Mouse (Mus musculus) lung, postnatal 25 days (tissue): ENCODE measurements around the gene Stx8.

Experiments
- DNase-seq: peaks from one replicate; pipeline ENCODE4 v3.0.0; 2022; ENCODE audit warnings: low spot score

Stx8 gene

GRCm38 (mm10) chr11:68145586-68146455 lies 179.8 kb downstream of the Stx8 start:
- DNase-seq: no peak

- no peak for DNase-seq
These were observed 180.5 kb downstream of the Stx8 start for GRCm38 (mm10) chr11:68146456-68146851.

- DNase-seq: no peak
These were observed 184.9 kb downstream of the Stx8 start for GRCm38 (mm10) chr11:68150938-68151337.

- no peak for DNase-seq
These were observed 189.8 kb downstream of the Stx8 start for GRCm38 (mm10) chr11:68155821-68156220.

GRCm38 (mm10) chr11:68158166-68158565 lies 192.2 kb downstream of the Stx8 start:
- DNase-seq: no peak

GRCm38 (mm10) chr11:68159867-68160266 lies 193.9 kb downstream of the Stx8 start:
- no peak for DNase-seq

- no peak for DNase-seq
These were observed 198.4 kb downstream of the Stx8 start for GRCm38 (mm10) chr11:68164408-68164807.

GRCm38 (mm10) chr11:68168427-68168826 lies 202.4 kb downstream of the Stx8 start:
- DNase-seq: peak; percentile 32

GRCm38 (mm10) chr11:68171973-68172647 lies 206.1 kb downstream of the Stx8 start:
- DNase-seq: no peak

GRCm38 (mm10) chr11:68172648-68173045 lies 206.7 kb downstream of the Stx8 start:
- DNase-seq: no peak

GRCm38 (mm10) chr11:68176550-68176949 lies 210.6 kb downstream of the Stx8 start:
- no peak for DNase-seq

GRCm38 (mm10) chr11:68177415-68177814 lies 211.4 kb downstream of the Stx8 start:
- DNase-seq: no peak

- no peak for DNase-seq
These were observed 219.7 kb downstream of the Stx8 start for GRCm38 (mm10) chr11:68185647-68186046.

GRCm38 (mm10) chr11:68187242-68187641 lies 221.2 kb downstream of the Stx8 start:
- no peak for DNase-seq

GRCm38 (mm10) chr11:68188695-68189201 lies 222.8 kb downstream of the Stx8 start:
- DNase-seq: peak; percentile 34

GRCm38 (mm10) chr11:68190849-68191248 lies 224.9 kb downstream of the Stx8 start:
- no peak for DNase-seq

- DNase-seq: no peak
These were observed 229.2 kb downstream of the Stx8 start for GRCm38 (mm10) chr11:68195168-68195567.

GRCm38 (mm10) chr11:68195693-68196176 lies 229.7 kb downstream of the Stx8 start:
- no peak for DNase-seq

- no peak for DNase-seq
These were observed 230.6 kb downstream of the Stx8 start for GRCm38 (mm10) chr11:68196566-68196965.

- DNase-seq: no peak
These were observed 231.5 kb downstream of the Stx8 start for GRCm38 (mm10) chr11:68197471-68197870.

GRCm38 (mm10) chr11:68198696-68199095 lies 232.7 kb downstream of the Stx8 start:
- DNase-seq: no peak

GRCm38 (mm10) chr11:68199103-68199502 lies 233.1 kb downstream of the Stx8 start:
- no peak for DNase-seq
